Mouse (Mus musculus): ENCODE measurements around the gene Dlx3. TPM values are rescaled to one million over a fixed set of nuclear protein-coding genes. Genes with fewer than 3 reads are reported as not detected.

Gene Dlx3
- 0.13 and 0.33 TPM in 2 replicates for polyA plus RNA-seq (2012; rRNA removed)

DNA sequence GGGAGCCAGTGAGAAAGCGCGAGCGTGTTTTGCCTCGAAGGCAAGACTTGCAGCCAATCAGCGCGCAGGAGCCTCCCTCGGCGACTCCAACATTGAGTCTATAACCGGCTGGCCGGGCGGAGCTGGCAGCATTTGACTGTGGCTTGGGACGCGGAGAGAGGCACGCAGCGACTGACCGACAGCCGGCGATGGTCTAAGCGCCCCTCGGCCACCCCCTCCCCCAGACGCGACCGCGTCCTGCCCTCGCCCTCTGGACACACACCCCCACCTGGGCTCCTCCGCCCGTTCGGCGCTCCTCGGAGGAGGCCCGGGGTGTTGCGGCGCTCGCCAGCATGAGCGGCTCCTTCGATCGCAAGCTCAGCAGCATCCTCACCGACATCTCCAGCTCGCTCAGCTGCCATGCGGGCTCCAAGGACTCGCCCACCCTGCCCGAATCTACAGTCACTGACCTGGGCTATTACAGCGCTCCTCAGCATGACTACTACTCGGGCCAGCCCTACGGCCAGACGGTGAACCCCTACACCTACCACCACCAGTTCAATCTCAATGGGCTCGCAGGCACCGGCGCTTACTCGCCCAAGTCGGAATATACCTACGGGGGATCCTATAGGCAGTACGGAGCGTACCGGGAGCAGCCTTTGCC lies at the start of gene Dlx3:
Dlx3 (plus strand) TSS at position 130 of the 643 bp plus-strand sequence.
- no peak for TF ChIP-seq CTCF (IDR thresholded peaks at IDR 0.05; ENCODE audit: extremely low read depth, insufficient read length, insufficient replicate concordance, low read depth, low read length)
- no peak for TF ChIP-seq POLR2A (IDR thresholded peaks at IDR 0.05; ENCODE audit: low read depth, low read length)
- H3K36me3 ChIP-seq (ENCODE audit: control insufficient read depth, insufficient read depth, low read length): no peaks in the 10 kb centered on the region
- no peak within 1 kb of the TSS for H3K27ac ChIP-seq (ENCODE audit: insufficient read depth, low read depth, low read length)
- H3K4me3 ChIP-seq (ENCODE audit: low read depth, low read length): no peak within 1 kb of the TSS
- 1% methylated on average over 54 of the region's 55 CpGs for WGBS
- peaks cover 60% of the 10 kb centered on the region for H3K27me3 ChIP-seq (ENCODE audit: control insufficient read depth, insufficient read depth, low read length)
- no peaks in the 10 kb centered on the region; the same call in 1 of the 2 replicates for H3K4me1 ChIP-seq (ENCODE audit: control insufficient read depth, insufficient read depth, insufficient read length, low read length)

DNA sequence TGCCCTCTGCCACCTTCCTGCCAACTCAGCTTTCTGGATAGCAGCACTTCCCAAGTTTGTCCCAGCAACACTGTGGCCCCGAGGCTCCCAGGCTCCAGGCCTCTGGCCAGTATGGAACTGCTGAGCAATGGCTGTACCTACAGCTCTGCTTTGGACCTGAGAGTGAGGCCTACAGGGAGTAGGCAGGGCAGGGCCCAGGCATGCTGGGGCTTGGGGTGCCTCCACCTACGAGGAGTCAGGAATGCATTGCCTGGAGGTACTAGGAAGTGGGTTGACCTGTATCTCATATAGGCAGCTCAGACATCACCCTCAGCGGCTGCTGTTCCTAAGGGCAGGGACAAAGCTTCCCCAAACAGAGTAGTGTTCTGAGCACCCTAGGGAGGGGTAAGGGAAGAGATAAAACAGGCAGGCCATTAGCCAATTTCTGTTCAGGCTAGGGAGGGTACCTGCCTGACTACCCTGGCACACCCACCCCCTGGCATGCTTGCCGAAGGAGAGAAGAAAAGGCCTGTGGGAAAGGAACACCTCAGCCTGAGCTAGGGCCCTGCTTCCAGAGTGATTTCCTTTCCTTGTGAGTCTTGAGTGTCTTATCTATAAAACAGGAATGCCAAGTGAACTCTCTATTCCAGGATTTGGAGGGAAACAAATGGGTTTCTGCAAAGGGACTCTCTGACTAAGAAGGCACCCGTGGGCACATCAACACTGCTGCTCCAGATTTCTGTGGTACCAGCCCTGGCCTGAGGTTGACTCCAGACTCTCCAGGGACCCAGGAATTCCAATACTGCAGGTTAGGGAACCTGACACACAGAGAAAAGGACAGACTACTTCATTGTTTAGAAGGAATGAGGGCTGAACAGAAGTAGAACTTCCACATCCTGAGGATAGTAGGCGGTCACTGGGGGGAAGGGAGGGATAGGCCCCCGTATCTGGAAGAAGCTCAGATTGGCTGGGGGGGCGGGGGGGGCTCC lies 49.5 kb upstream of the Dlx3 start:
- Histone ChIP-seq H3K36me3 (ENCODE audit: control insufficient read depth, insufficient read depth, low read length) (peaks cover 22% of the 10 kb centered on the region), H3K4me3 (ENCODE audit: low read depth, low read length) (no peak overlapping the region), H3K4me1 (ENCODE audit: control insufficient read depth, insufficient read depth, insufficient read length, low read length) (peaks cover 39% of the 10 kb centered on the region), H3K27me3 (ENCODE audit: control insufficient read depth, insufficient read depth, low read length) (no peaks in the 10 kb centered on the region), H3K27ac (ENCODE audit: insufficient read depth, low read depth, low read length) (0 out of 2 replicates have a peak overlapping the region, but pooled peaks have one; percentile 22)
- no peak for TF ChIP-seq CTCF (IDR thresholded peaks at IDR 0.05; ENCODE audit: extremely low read depth, insufficient read length, insufficient replicate concordance, low read depth, low read length)
- TF ChIP-seq POLR2A (IDR thresholded peaks at IDR 0.05; ENCODE audit: low read depth, low read length): no peak
- 48% methylated on average over 8 of the region's 8 CpGs for WGBS

DNA sequence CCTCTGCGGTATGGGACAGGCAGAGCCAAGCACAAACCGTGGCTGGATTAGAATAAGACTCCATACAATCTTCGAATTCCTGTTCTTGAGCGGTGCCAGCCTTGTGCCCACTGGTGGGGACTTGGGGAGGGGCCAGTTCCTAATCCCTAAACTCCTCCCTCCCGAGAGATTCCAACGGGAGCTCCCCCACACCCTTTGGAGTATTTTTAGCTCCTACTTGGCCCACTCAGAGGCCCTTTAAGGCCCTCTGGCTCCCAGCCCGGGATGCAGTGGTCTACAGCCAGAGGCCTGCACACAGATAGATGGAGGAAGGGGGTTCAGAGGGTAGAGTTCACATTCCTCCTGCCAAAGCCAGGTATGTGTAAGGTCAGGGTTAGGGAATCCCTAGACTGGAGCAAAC lies 48.7 kb upstream of the Dlx3 start:
- Histone ChIP-seq H3K4me3 (ENCODE audit: low read depth, low read length) (no peak overlapping the region), H3K4me1 (ENCODE audit: control insufficient read depth, insufficient read depth, insufficient read length, low read length) (peaks cover 39% of the 10 kb centered on the region), H3K27me3 (ENCODE audit: control insufficient read depth, insufficient read depth, low read length) (no peaks in the 10 kb centered on the region), H3K36me3 (ENCODE audit: control insufficient read depth, insufficient read depth, low read length) (peaks cover 16% of the 10 kb centered on the region), H3K27ac (ENCODE audit: insufficient read depth, low read depth, low read length) (no peak overlapping the region)
- TF ChIP-seq CTCF (IDR thresholded peaks at IDR 0.05; ENCODE audit: extremely low read depth, insufficient read length, insufficient replicate concordance, low read depth, low read length) (no peak), POLR2A (IDR thresholded peaks at IDR 0.05; ENCODE audit: low read depth, low read length) (no peak)
- 58% methylated on average over 7 of the region's 7 CpGs for WGBS

DNA sequence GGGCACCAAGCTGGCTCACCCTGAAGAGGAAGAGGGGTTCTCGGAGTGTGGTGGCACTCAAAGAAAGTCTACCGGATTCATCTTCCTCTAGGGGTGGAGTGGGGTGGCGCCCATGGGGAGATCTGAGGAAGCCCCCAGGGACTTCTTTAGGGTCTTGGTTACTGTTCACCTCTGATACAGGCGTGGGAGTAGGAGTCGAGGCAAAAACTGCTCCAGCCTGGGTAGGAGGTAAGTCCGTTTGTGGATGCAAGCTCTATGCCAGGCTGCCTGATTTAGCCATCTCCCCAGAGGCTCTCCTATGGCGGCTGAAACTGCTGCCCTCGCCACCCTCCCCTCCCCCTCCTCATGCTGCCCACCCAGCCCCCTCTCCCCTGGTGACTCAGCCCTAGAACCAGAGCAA lies 47.8 kb upstream of the Dlx3 start:
- Histone ChIP-seq H3K27me3 (ENCODE audit: control insufficient read depth, insufficient read depth, low read length) (no peaks in the 10 kb centered on the region), H3K4me3 (ENCODE audit: low read depth, low read length) (no peak overlapping the region), H3K27ac (ENCODE audit: insufficient read depth, low read depth, low read length) (no peak overlapping the region), H3K36me3 (ENCODE audit: control insufficient read depth, insufficient read depth, low read length) (peaks cover 10% of the 10 kb centered on the region), H3K4me1 (ENCODE audit: control insufficient read depth, insufficient read depth, insufficient read length, low read length) (peaks cover 40% of the 10 kb centered on the region)
- TF ChIP-seq POLR2A (IDR thresholded peaks at IDR 0.05; ENCODE audit: low read depth, low read length) (no peak), CTCF (IDR thresholded peaks at IDR 0.05; ENCODE audit: extremely low read depth, insufficient read length, insufficient replicate concordance, low read depth, low read length) (no peak)
- 82% methylated on average over 8 of the region's 8 CpGs for WGBS

DNA sequence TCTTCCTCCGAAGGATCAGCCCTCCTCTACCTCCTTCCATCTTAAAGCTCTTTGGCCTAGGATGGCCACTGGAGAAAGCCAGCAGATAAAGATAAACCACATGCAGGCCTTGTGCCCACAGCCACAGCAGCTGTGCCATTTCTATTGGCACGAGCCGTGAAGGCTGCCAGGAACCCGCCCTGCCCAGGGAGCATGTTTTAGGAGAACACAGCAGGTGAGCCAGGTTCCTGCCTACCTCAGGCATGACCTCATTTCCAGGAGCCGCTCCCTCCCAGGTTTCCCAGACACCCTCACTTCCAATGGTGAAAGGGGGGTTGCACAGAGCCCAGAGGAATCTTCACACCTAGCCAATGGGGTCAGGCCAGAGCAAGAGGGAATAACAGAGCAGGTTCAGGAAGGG lies 47.1 kb upstream of the Dlx3 start:
- Histone ChIP-seq H3K27me3 (ENCODE audit: control insufficient read depth, insufficient read depth, low read length) (no peaks in the 10 kb centered on the region), H3K27ac (ENCODE audit: insufficient read depth, low read depth, low read length) (0 out of 2 replicates have a peak overlapping the region, but pooled peaks have one; percentile 7), H3K4me1 (ENCODE audit: control insufficient read depth, insufficient read depth, insufficient read length, low read length) (peaks cover 38% of the 10 kb centered on the region), H3K4me3 (ENCODE audit: low read depth, low read length) (no peak overlapping the region), H3K36me3 (ENCODE audit: control insufficient read depth, insufficient read depth, low read length) (peaks cover 9% of the 10 kb centered on the region)
- 17% methylated on average over 5 of the region's 5 CpGs for WGBS
- TF ChIP-seq POLR2A (IDR thresholded peaks at IDR 0.05; ENCODE audit: low read depth, low read length): no peak
- no peak for TF ChIP-seq CTCF (IDR thresholded peaks at IDR 0.05; ENCODE audit: extremely low read depth, insufficient read length, insufficient replicate concordance, low read depth, low read length)

DNA sequence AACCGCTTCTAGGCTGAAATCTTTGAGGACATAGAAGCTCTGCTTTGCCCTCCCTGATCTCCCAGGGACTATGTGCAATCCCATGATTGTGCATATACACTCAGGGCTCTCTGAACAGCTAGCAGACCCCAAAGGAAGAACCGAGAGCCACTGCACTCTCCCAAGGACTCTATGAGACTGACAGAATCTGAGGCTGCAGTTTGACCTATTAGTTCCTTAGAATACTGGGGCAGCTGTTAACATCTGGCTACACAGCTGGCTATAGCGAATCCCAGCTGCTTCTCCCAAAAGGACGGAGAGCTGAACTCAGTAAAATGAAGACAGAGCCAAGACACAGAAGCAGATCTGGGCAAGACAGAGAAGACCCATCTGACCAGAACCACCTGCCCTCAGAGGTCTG lies 46.1 kb upstream of the Dlx3 start:
- Histone ChIP-seq H3K27me3 (ENCODE audit: control insufficient read depth, insufficient read depth, low read length) (no peaks in the 10 kb centered on the region), H3K4me1 (ENCODE audit: control insufficient read depth, insufficient read depth, insufficient read length, low read length) (peaks cover 40% of the 10 kb centered on the region), H3K27ac (ENCODE audit: insufficient read depth, low read depth, low read length) (peak overlapping the region; percentile 99), H3K36me3 (ENCODE audit: control insufficient read depth, insufficient read depth, low read length) (peaks cover under 1% of the 10 kb centered on the region), H3K4me3 (ENCODE audit: low read depth, low read length) (peak overlapping the region; percentile 88)
- WGBS: 76% methylated on average over 4 of the region's 4 CpGs
- TF ChIP-seq POLR2A (IDR thresholded peaks at IDR 0.05; ENCODE audit: low read depth, low read length) (no peak), CTCF (IDR thresholded peaks at IDR 0.05; ENCODE audit: extremely low read depth, insufficient read length, insufficient replicate concordance, low read depth, low read length) (no peak)

DNA sequence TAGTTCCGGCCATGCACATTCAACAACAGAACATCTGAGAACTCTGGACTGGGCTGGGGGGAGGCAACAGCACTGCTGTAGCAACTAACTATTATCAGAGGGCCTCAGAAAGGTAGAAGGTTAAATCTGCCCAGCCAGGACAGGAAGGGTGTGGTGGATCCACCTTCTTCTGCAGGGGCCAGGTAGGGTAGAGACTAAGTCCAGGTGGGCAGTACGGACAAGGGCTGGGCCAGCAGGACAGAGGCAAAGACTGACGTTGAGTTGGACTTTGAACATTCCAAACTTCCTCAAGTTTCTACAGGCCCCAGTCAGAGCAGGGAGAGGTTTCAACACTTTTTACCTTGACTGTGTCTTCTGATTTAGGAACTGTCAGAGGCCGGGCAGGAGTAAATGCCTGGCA lies 45.2 kb upstream of the Dlx3 start:
- Histone ChIP-seq H3K4me1 (ENCODE audit: control insufficient read depth, insufficient read depth, insufficient read length, low read length) (peaks cover 46% of the 10 kb centered on the region), H3K4me3 (ENCODE audit: low read depth, low read length) (peak overlapping the region; percentile 88), H3K27ac (ENCODE audit: insufficient read depth, low read depth, low read length) (peak overlapping the region; percentile 99), H3K27me3 (ENCODE audit: control insufficient read depth, insufficient read depth, low read length) (no peaks in the 10 kb centered on the region), H3K36me3 (ENCODE audit: control insufficient read depth, insufficient read depth, low read length) (no peaks in the 10 kb centered on the region; the same call in none of the 2 replicates)
- TF ChIP-seq CTCF (IDR thresholded peaks at IDR 0.05; ENCODE audit: extremely low read depth, insufficient read length, insufficient replicate concordance, low read depth, low read length) (no peak), POLR2A (IDR thresholded peaks at IDR 0.05; ENCODE audit: low read depth, low read length) (no peak)
- 18% methylated on average over 4 of the region's 4 CpGs for WGBS
